Mouse (Mus musculus) embryo, embryonic 9.5 days (tissue): ENCODE measurements around the gene Apobec2.
A peak's percentile ranks its signal among the peaks of the same experiment; 100 is the strongest.

Experiments
- DNase-seq: peaks from one replicate; pipeline ENCODE4 v3.0.0-alpha.2; 2017; ENCODE audit errors: extremely low spot score

Gene Apobec2

DNA sequence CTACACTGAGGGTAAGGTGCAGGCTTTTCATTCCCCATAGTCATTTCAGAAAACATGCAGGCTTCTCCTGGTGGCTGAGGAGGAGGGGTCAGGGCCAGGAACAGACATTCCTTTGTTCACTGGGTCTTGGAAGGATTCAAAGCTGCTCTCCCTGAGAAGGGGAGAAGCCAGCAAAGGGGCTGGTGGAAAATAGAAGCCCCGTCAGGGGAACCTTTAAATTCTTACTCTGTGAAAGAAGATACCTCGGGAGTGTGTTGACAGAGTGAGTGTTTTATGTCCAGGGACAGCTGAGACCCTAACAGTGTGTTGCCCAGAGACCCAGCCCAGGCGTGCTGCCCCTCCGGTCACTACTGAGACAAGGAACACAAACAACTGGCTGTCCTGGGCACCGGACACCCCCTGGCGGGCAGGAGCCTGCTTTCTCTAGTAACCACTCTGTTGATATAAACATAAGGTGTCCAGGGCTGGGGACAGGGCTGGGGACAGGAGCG, 4.7 kb upstream of the Apobec2 start:
- DNase-seq = peak; percentile 59

DNA sequence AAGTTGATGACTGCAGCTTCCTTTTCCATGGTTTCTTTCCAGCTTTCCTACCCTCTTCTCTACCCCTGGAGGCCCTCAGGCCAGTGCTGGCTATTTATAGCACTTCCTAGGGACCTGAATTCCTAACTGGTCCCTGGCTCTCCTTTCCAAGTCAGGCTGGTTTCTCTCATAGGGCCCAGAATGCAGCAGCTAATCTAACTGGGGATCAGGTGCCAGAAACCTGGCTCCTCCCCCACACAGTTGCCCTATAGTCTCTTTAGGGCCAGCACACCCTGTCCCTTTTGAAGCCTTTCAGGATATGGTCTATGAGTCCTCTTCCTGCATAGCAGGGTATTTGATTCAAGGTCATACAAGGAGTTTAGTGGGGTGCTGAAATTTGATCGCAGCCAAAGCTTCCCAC, 3.8 kb upstream of the Apobec2 start:
- DNase-seq = no peak

DNA sequence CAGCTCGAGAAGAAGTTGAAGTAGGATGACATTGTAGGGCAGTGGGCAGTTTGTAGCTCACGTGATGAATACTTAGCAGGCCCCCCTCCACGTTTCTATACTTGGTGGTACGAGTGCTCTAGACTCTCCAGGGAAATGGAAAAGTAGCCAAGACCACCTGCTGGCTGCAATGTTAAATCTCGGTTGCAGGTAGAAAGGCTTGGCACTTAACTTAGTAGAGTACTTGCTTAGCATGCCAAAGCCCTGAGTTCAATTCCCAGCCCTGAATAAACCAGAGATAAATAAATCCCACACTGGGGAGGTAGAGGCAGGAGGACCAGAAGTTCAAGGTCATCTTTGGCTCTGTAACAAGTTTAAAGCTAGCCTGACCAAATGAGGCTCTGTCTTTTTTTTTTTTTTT, 1.7 kb upstream of the Apobec2 start:
- DNase-seq = no peak

DNA sequence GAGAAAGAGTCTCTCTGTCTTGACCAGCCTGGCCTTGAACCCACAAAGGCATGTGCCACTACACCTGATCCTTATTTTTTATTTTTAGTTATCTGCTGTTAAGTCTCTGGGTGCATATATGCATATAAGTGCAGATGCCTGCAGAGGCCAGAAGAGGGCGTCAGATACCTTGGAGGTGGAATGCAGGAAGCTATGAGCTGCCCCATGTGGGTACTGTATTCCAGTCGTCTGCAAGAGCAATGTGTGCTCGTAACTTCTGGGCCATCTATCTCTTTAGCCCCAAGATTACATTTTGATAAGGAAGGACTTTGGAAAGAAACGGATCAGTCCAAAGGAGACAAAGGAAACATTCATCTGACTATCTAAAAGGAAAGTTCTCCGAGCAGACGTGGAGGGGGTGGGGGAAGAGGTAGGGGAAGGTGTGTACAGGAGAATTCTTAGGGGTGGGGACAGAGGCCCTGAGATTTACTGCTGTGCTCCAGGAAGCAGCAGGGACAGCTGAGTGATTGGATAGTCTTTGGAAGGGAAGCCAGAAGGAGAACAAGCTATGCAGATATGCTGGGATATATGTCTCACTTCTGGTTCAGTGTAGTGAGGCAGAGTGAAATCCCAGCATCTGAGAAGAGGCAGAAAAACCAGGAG, 1.1 kb upstream of the Apobec2 start:
- no peak for DNase-seq

DNA sequence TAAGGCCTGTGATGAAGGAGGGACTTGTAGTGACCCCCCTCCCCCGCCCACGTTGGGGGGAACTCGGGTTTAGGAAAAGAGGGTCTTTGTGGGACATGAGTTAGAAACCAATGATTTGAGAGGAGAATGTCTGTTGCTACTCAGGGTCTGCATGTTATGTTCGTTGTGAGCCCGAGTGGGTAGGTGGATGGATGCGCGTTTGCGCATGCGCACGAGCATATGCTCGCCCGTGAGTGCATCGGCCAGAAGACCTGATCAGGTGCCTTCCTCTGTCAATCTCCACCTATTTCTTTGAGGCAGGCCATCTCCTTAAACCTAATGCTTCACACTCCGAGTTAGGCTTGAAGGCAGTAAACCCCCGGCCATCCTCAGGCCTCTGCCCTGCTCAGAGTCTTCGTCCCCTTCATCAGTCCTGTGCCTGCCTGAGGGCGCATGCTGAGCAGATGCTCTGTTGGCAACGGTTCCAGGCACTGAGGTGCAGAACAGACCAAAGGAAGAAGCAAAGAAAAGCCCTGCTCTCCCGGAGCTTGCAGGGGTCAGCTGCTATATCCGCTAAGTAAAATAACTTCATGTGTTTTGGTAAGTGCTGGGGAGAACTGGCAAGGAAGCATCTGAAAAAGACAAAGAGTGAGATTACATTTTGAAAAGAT, 401 bp upstream of the Apobec2 start:
- no peak for DNase-seq

DNA sequence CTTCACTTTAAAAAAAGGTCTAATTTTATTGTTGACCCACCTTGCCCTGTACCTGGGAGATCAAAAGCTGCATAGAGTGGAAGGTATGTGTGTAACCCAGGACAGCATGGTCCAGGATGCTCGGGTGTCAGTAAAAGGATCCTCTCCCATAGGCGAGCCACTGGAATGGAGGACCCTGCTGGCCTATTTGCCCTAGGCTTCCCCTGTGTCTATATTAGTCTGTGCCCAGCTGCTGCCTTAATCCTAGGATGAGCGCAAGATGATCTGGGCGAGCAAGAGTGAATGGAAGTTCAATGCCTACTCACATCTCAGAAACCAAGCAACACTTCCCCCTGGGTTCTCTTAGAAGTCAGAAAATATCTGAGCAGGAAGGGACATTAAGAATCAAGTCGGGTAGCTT, 1.7 kb downstream of the Apobec2 start:
- DNase-seq = no peak

DNA sequence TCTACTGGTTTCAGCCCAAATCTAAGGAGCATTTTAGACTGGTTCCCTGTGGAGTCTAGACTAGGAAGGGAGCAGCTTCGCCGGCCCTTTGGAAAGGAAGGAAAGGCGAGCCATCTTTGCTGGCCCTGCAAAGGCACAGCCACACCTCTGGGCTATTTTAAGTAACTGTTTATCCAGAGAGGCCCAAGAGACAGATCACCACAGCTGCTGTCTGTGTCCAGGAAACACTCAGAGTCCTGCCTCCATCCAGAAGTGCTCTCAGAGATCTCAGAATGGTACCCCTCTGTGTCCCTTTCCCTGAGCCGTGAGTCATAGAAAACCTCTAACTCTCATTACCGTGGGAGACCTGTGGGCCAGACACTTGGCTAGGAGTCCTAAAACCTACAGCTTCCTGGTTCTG, 2.3 kb downstream of the Apobec2 start:
- DNase-seq = no peak

DNA sequence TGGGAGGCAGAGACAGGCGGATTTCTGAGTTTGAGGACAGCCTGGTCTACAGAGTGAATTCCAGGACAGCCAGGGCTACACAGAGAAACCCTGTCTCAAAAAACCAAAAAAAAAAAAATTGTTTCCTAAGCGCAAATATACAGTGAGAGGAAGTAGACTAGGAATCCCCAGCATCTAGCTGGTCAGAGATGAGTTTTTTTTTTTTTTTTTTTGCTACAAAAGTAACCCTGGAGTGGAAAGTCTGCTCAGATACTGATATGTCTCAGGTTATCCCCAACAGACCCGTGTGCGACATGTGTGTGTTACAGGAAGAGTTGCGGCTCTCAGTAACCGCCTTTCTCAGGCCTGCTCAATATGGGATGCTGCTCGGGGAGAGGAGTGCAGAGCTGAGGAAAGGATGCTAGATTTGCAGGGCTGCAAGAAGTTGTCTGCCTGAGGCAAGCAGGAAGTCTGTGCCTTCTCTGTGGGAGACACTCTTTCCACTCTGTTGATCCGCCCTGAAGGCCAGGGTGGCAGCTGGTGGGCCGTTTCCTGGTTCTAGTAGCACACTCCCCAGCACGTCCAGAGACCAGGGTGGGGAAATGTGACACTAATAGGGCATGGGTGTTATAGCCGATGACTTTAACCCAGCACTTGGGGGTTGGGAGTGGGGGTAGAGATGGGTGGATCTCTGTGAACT, 4.7 kb downstream of the Apobec2 start:
- no peak for DNase-seq

DNA sequence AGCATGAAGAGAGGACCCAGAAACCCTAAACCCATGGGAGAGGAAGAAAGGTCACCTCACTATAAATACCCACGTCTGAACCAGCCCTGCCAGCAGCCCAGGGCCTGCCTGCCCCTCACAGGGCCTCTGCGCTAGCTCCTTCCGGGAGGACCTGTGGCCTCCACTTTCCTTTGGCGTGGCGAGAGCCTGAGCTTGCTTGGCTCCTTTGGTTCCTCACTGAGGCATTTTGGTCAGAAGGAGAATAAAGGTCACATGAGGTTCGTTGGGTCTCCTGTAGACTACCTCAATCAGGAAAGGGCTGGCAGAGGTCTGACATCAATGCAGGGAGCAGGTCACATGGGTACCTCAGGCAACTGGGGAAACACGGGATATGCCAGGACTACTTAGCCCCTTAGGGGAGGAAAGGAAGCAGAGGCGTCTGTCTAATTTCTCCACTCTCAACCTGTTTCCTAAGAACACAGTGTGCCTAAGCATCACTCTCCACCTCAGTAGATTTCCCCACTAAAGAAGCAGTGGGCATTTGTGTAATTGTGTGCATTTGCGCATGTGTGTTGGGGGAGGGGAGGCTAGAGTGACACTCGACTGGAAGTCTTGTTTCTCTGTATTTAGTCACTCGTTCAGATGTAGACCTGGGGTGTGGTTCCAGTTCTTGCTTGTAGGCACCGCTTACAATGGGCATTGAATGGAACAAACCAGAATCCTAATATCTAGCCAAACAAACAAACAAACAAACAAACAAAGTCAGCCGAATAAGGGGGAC, 5.6 kb downstream of the Apobec2 start:
- no peak for DNase-seq

DNA sequence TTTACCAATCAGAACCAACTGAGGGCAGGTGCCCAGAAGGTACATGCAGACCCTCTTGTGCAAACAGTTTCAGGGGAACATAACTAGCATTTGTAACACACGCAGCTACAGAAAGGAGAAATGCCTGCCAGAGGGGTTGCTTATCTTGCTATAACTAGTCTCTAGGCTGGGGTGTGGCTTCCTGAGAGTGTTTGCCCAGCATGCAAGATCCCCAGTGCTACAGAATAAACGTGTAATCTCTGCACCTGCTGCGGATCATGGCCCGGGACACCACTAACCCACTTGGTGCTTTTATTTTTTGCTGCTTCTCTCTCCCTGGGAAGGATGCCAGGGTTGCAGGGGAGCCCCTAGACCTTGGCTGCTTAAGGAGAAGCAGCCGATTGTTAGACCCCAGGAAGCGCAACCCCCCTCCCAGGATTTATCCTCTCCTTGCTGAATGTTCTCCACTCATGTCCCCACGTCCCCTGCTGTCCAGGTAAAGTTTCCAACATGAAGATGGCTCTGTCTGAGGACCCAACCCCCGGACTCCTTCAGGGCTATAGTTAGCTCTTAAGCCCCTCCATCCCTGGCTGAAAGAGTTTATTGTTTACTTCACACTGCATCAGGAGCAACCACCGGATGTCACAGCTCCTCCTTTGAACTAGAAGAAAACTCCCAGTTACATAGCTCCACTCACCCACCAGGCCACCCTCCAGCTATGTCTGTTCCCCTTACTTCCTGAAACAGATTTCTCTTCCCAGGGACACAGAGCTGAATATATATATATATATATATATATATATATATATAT, 6.7 kb downstream of the Apobec2 start:
- no peak for DNase-seq

DNA sequence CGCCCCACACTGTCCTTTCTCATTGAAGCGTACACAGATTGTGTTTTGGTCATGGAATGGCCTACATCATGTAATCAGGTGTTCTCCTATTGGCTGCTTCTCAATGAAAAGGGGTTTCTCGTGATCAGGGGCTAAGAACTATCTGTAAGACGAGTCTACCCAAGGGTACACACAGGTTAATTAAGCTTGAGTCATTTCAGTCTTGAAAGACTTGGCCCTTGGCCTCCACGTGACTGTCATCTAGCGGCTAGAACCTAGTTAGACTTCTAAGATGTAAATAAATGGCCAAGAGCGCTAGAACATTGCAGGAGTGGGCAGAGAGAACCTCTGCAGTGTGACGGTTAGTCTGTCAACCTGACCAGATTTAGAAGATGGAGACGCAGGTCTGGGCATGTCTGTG, 8.5 kb downstream of the Apobec2 start:
- no peak for DNase-seq

DNA sequence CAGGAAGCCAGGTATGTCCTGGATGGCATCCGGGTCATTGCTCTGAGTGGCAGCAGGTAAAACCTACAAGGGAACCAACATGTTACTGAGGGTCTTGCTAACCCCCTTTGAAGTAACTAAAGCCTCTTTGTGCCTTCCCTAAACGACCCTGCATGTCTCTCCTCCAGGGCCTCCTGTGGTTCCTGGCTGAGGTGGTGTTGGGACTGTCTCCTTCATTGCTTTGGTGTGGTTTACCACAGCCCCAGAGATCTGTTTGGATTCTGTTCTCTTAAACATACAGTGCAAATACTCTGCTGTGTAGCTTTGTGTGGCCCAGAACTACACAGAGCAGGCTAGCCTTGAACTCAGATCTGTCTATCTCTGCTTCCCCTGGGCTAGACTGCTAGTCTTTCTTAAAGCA, 13.2 kb downstream of the Apobec2 start:
- no peak for DNase-seq

DNA sequence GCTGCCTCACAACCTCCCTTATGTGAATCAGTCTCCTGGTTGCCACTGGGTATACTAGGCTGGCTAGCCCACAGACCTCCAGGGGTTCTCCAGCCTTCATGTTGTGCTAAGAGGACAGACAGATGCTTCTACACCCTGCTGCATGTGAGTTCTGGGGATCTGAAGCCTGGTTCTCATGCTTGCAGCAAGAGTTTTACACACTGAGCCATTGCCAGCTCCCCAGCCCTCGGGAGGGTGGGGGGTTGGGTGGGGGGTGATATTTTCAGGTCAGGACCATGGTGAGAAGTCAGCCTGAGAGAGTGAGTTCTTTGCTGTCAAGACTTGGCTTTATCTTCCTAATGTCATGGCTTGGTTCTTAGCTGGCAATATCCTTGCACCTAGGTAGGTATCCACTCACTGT, 13.9 kb downstream of the Apobec2 start:
- no peak for DNase-seq

DNA sequence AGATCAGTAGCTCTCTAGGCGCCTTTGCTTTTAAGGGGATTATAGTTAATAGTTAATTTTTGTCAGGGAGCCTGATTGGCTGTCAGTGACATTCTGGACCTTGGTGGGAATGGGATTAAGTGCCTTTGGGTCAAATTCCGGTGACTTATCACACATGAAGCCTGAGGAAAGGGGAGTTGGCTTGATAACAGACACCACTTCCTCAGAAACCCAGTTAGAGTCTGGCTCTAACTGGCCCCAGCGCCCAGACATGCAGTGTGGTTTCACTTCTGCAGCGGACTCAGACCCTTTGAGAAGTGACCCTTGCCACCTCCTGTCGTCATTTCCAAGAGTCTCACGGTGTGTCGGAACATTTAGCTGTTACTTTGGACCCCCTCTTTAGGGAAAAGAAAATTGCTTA, 14.6 kb downstream of the Apobec2 start:
- DNase-seq = no peak

DNA sequence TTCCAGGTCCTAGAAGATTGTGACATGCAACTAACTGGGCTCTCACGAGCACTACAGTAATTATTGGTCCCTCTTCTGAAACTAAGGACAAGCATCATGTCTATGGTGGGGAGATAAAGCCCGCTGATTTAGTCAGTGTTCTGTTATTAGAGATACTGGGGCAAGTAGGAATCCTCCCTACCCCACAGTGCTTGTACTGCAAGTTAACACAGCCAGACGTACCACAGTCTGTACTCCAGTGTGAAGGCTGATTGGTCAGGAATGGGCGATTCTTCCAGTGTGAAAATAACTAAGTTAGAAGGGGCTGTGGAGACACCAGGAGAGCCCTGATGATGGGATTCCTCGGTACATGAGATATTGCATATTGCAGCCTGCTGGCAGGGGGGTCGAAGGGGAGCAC, 15.2 kb downstream of the Apobec2 start:
- no peak for DNase-seq

DNA sequence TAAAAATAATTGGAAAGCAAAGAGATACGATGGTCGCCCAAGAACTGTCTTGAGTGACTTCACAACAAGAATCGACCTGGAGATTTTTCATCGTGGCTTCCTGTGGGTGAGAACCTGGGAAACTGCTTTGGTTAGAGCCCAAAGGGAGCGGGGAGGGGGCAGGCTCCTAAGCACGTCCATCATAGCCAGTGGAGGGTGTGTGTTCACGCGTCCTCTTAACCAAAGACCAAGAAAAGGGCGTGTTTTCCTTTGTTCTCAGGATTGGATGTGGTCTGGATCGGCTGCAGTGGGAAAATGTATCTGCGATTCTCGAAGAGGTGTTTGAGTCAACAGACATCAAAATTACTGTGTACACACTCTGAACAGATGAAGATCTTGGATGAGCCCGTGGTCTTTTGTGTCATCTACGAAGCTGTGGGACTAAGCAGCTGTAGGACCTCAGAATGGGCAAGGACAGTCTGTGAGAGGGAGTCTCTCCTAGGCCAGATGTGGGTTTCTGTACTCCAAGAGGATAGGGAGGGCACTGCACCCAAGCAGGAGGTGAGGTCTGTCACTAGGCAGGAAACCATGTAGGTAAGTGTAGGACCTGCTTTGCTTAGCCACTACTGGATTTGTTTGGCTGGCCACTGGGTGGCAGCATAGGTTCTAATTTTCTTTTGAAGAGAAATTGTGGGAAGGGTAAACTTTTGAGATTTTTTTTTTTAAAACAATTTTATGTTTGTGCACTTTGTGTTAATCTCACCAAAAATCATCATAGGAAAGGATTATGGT, 16.1 kb downstream of the Apobec2 start:
- no peak for DNase-seq

DNA sequence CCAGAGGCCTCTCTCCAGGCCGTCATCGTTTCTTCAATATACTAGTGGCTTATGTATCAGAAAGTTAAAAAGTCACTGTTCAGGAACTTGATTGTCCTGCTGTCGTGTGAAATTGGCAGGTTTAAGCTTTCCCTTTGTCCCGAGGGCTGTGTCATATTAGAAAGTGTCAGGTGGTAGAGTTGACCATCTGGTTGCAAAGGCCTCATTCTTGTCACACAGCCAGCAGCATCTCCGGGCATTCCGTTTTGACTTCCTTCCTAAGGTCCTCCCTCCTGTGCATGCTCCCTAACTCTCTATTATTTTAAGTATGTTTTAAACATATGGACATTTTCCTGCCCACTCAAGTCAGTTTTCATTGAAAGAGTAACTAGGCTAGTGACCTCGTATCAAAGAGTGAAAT, 16.7 kb downstream of the Apobec2 start:
- no peak for DNase-seq

DNA sequence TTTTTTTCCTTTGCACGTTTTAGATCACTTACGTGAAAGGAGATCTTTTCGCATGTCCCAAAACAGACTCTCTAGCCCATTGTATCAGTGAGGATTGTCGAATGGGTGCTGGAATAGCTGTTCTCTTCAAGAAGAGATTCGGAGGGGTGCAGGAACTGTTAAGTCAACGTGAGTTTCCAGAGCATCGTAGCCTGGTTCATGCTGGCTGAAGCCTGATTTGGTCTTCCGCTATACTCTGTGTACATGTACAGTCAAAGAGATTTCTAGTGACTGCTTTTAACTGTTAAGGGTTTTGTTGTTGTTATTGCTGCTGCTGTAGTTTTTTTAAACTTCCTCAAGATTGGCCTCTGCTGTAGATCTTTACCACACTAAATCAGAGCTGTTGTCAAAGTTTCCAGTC, 21.5 kb downstream of the Apobec2 start:
- no peak for DNase-seq

DNA sequence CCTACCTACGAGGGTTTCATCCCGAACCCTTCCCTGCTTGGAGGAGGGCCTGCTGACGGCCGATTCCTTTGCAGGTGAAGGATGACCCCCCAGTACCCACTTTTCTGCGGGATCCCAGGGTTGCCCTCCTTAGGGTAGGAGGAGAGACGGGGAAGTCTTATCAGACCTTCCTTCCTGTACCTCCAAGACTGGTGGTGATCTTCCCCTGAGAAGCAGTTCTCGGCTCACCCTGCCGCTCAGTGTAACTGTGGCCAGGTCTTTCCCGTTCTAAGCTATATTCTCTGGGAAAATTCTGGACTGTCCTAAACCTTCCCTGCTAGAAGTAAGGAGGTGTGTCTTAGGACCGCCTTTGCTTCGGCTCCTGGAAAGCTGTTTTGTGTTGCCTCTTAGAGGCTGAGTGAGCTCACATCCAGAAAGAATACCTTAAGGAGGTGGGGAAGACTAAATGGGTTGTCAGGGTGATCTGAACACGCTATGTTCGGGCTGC, 22.4 kb downstream of the Apobec2 start:
- DNase-seq = no peak

DNA sequence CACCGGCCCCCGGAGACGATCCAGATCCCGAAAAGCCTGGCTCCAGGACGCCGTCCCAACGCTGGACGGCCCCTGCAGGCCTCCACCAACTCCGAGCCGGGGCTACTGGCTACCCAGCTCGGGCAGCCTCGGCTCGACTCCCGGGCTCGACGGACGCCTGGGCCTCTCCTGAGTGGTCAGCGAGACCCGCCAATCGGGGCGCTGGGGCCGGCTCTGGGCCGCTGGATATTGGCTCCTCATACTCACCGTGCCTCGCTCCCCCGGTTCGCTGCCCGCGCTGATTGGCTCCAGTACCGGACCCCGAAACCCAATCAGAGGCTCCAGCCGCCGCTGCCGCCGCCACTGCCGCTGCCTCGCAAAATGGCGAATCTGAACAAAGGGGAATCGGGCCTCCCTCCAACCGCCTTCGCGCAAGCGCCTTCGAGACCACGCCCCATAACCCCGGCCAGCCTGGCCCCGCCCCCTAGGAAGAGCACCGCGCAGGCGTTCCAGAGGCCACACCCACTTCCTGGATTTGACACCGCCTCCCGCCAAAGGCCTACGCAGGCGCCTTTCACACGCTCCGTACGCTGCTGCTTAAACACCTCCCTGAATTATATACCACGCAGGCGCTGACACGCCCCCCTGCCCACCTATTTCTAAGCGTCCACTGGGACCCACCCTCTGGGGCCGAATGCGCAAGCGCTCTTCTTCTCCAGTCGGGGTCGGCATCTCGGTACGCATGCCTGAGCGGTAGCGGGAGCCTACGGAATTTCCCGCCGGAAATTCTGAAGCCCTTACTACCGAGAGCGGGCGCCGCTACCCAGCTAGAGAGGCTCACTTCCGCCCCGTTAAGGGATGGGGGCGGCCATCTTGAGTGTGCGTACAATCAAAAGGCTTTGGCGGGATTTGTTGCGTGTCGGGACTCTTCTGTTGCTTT, 23.1 kb downstream of the Apobec2 start, which contains the start of the genes Nfya and Oard1:
Gene Nfya (minus strand): TSS at position 527 of the 919 bp plus-strand sequence.
Gene Oard1 (plus strand): TSS at position 635 of the 919 bp plus-strand sequence.
- peak; percentile 100 for DNase-seq
